Mouse (Mus musculus) forebrain, embryonic 11.5 days (tissue): ENCODE measurements around the gene Etv6. TPM values are rescaled to one million over a fixed set of nuclear protein-coding genes. Genes with fewer than 3 reads are reported as not detected.

Source experiments
- ATAC-seq: fragments of 200-750 bp; cut with Nextera tagmentation; replicated peaks from 2 replicates; pipeline ENCODE4 v1.8.0; 2017; ENCODE audit warnings: moderate TSS enrichment; ENCODE audit not compliant: low FRiP score
- DNase-seq: peaks from one replicate; pipeline ENCODE4 v3.0.0-alpha.2; 2017; ENCODE audit warnings: low spot score
- H3K27ac ChIP-seq: fragments of 300-500 bp; sonication (generic); 2 replicates; pipeline ENCODE4 v1.5.1; 2014; ENCODE audit warnings: low read depth, low read length
- H3K27me3 ChIP-seq: fragments of 300-500 bp; sonication (generic); 2 replicates; pipeline ENCODE4 v1.6.1; 2014; ENCODE audit warnings: mild to moderate bottlenecking, low read length, mixed read lengths; ENCODE audit not compliant: control insufficient read depth, insufficient read depth
- H3K36me3 ChIP-seq: fragments of 300-500 bp; sonication (generic); 2 replicates; pipeline ENCODE4 v1.6.1; 2014; ENCODE audit warnings: mild to moderate bottlenecking, low read length, moderate library complexity, mixed read lengths; ENCODE audit not compliant: control insufficient read depth, insufficient read depth
- H3K4me1 ChIP-seq: fragments of 300-500 bp; sonication (generic); replicated peaks from 2 replicates; pipeline ENCODE4 v1.6.1; 2014; ENCODE audit warnings: low read length, mixed read lengths; ENCODE audit not compliant: control insufficient read depth, insufficient read depth
- H3K4me2 ChIP-seq: fragments of 300-500 bp; sonication (generic); 2 replicates; pipeline ENCODE4 v1.6.1; 2014; ENCODE audit warnings: low read depth, mild to moderate bottlenecking, low read length, moderate library complexity, mixed read lengths; ENCODE audit not compliant: severe bottlenecking
- H3K4me3 ChIP-seq: fragments of 300-500 bp; sonication (generic); 2 replicates; pipeline ENCODE4 v1.5.1; 2014; ENCODE audit warnings: low read depth, low read length
- H3K9ac ChIP-seq: fragments of 300-500 bp; sonication (generic); 2 replicates; pipeline ENCODE4 v1.6.1; 2014; ENCODE audit warnings: low read length
- H3K9me3 ChIP-seq: fragments of 300-500 bp; sonication (generic); 2 replicates; pipeline ENCODE4 v1.6.1; 2016; ENCODE audit warnings: low read length, mixed read lengths; ENCODE audit not compliant: control insufficient read depth
- WGBS: fragments of 180-500 bp; shearing (Covaris S2); extraction: QIAGEN DNeasy Blood & Tissue Kit; methylation state at CpG from one replicate; pipeline ENCODE4 v1.1.7; 2014; 5-methylcytosine and 5-hydroxymethylcytosine counted together
- polyA plus RNA-seq: library from polyadenylated mRNA; unstranded; fragments of >200 nt; fragmentation: Nextera tagmentation; extraction: Ambion mirVana; gene quantifications from 2 replicates; pipeline ENCODE4 v1.2.1, GENCODE M21; 2014

Gene Etv6
- polyA plus RNA-seq, 1 experiment from 2014 or later: 20.9 TPM

DNA sequence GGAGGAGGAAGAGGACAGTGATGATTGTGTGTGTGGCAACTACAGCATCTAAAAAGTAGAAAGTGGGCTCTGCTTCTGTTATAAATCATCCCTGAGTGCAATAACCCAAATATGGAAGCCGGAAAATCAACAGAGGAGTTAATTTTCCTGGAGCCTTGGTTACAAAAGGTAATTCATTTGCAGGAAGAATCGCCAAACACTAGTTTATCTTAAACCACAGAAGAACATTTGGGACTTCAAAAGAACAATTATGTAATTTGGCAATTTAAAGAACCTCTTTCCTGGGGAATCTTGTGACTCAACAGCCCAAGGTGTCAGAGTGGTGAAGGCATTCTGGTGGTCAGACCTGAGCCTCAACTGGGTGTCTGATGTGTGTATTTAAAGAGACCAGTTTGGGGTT, 122.7 kb downstream of the Etv6 start:
- no peaks in the 10 kb centered on the region for H3K27me3 ChIP-seq
- no peak overlapping the region for H3K27ac ChIP-seq
- peaks cover 4% of the 10 kb centered on the region; the same call in 1 of the 2 replicates for H3K4me1 ChIP-seq
- ATAC-seq (no peak), DNase-seq (no peak)
- H3K4me3 ChIP-seq: no peak overlapping the region
- H3K4me2 ChIP-seq: no peak overlapping the region
- WGBS: 89% methylated on average over 2 of the region's 2 CpGs
- H3K9ac ChIP-seq: no peak overlapping the region
- H3K36me3 ChIP-seq: no peaks in the 10 kb centered on the region
- no peaks in the 10 kb centered on the region for H3K9me3 ChIP-seq

- H3K4me1 ChIP-seq: peaks cover 4% of the 10 kb centered on the region; the same call in 1 of the 2 replicates
- 86% methylated on average over 4 of the region's 4 CpGs for WGBS
- no peak overlapping the region for H3K9ac ChIP-seq
- no peaks in the 10 kb centered on the region for H3K36me3 ChIP-seq
- no peak overlapping the region for H3K4me3 ChIP-seq
- ATAC-seq: no peak
- no peaks in the 10 kb centered on the region for H3K27me3 ChIP-seq
- H3K9me3 ChIP-seq: no peaks in the 10 kb centered on the region
- H3K27ac ChIP-seq: no peak overlapping the region
- no peak overlapping the region for H3K4me2 ChIP-seq
- DNase-seq: no peak
Measured at GRCm38 (mm10) chr6:134159672-134160071, 124.2 kb downstream of the Etv6 start.

DNA sequence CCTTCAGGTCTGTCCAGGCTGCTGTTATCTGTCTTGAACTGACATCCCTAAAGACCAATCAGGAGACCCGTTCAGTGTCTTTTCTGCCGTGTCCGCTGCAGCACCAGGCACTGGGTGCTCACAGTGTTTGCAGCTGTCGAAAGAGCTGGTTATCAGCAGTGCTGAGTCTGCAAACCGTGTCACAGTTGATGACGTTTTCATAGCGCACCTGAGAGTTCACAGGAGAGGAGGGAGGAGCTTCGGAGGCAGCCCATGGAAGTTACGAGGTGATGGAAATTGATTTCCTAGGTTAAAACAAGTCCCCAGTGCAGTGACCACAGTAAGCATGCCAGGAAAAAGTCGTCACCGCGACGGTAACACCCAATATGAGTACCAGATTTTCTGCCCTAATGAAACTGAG, 125.5 kb downstream of the Etv6 start:
- Histone ChIP-seq H3K4me3 (no peak overlapping the region), H3K4me2 (no peak overlapping the region), H3K9ac (no peak overlapping the region), H3K4me1 (peaks cover 4% of the 10 kb centered on the region; the same call in 1 of the 2 replicates), H3K36me3 (no peaks in the 10 kb centered on the region), H3K9me3 (no peaks in the 10 kb centered on the region), H3K27me3 (no peaks in the 10 kb centered on the region), H3K27ac (no peak overlapping the region)
- DNase-seq (no peak), ATAC-seq (no peak)
- 90% methylated on average over 13 of the region's 13 CpGs for WGBS

DNA sequence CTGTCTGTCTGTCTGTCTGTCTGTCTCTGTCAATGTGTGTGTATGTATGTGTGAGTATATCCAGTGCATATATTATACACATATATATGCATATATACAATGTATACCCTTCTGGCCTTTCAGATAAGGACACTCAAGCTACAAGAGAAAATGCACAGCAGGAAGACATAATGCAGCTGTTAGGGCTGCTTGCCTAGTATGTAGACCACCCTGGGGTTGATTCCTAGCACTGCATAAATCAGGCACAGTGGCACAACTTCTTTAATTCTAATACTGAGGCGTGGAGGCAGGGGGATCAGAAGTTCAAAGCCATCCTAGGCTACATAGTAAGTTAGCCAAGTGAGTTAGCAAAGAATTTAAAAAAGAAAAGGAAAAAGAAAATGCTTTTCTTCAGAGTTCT, 127.8 kb downstream of the Etv6 start:
- no peaks in the 10 kb centered on the region for H3K27me3 ChIP-seq
- H3K36me3 ChIP-seq: no peaks in the 10 kb centered on the region
- ATAC-seq (no peak), DNase-seq (no peak)
- 91% methylated on average over 1 of the region's 1 CpGs for WGBS
- H3K4me1 ChIP-seq: no peaks in the 10 kb centered on the region
- H3K27ac ChIP-seq: no peak overlapping the region
- no peaks in the 10 kb centered on the region for H3K9me3 ChIP-seq
- H3K4me2 ChIP-seq: no peak overlapping the region
- no peak overlapping the region for H3K9ac ChIP-seq
- no peak overlapping the region for H3K4me3 ChIP-seq

DNA sequence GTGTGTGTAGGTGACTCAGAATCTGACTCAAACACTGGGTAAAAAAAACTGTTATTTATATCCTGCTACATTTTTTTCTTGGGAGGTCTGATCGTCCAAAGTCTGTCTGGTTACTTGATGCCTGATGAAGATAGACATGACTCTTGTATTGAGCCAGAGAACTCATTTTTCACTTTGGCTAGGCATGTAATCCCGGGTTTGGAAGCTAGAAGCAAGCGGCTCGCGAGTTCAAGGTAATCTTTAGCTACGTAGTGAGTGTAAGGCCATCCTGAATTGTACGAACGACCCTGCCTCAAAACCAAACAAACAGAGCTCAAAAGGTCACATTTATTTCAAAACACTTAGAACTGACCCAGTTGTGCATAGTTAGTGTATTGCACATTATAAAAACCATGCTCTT, 128.9 kb downstream of the Etv6 start:
- H3K9ac ChIP-seq: no peak overlapping the region
- no peak overlapping the region for H3K4me2 ChIP-seq
- no peaks in the 10 kb centered on the region for H3K9me3 ChIP-seq
- H3K4me3 ChIP-seq: no peak overlapping the region
- WGBS: 87% methylated on average over 8 of the region's 8 CpGs
- no peak overlapping the region for H3K27ac ChIP-seq
- no peaks in the 10 kb centered on the region for H3K36me3 ChIP-seq
- no peak for DNase-seq
- H3K4me1 ChIP-seq: no peaks in the 10 kb centered on the region
- no peak for ATAC-seq
- H3K27me3 ChIP-seq: no peaks in the 10 kb centered on the region

GRCm38 (mm10) chr6:134165012-134165411, 129.5 kb downstream of the Etv6 start:
- no peak overlapping the region for H3K9ac ChIP-seq
- H3K27me3 ChIP-seq: no peaks in the 10 kb centered on the region
- no peak overlapping the region for H3K4me2 ChIP-seq
- 76% methylated on average over 8 of the region's 8 CpGs for WGBS
- no peak overlapping the region for H3K4me3 ChIP-seq
- DNase-seq (no peak), ATAC-seq (no peak)
- no peak overlapping the region for H3K27ac ChIP-seq
- H3K4me1 ChIP-seq: no peaks in the 10 kb centered on the region
- H3K9me3 ChIP-seq: no peaks in the 10 kb centered on the region
- no peaks in the 10 kb centered on the region for H3K36me3 ChIP-seq

- ATAC-seq: no peak
- H3K9ac ChIP-seq: no peak overlapping the region
- H3K27ac ChIP-seq: no peak overlapping the region
- no peaks in the 10 kb centered on the region for H3K36me3 ChIP-seq
- no peaks in the 10 kb centered on the region for H3K9me3 ChIP-seq
- H3K4me1 ChIP-seq: no peaks in the 10 kb centered on the region
- H3K4me3 ChIP-seq: no peak overlapping the region
- WGBS: 76% methylated on average over 5 of the region's 5 CpGs
- H3K4me2 ChIP-seq: no peak overlapping the region
- no peak for DNase-seq
- no peaks in the 10 kb centered on the region for H3K27me3 ChIP-seq
Measured at GRCm38 (mm10) chr6:134167963-134168362, 132.5 kb downstream of the Etv6 start.

- Histone ChIP-seq H3K27me3 (no peaks in the 10 kb centered on the region), H3K9ac (no peak overlapping the region), H3K36me3 (no peaks in the 10 kb centered on the region), H3K4me2 (no peak overlapping the region), H3K27ac (no peak overlapping the region), H3K9me3 (no peaks in the 10 kb centered on the region), H3K4me3 (no peak overlapping the region), H3K4me1 (no peaks in the 10 kb centered on the region)
- ATAC-seq: no peak
- WGBS: 92% methylated on average over 11 of the region's 11 CpGs
- no peak for DNase-seq
Measured at GRCm38 (mm10) chr6:134168799-134169198, 133.3 kb downstream of the Etv6 start.

DNA sequence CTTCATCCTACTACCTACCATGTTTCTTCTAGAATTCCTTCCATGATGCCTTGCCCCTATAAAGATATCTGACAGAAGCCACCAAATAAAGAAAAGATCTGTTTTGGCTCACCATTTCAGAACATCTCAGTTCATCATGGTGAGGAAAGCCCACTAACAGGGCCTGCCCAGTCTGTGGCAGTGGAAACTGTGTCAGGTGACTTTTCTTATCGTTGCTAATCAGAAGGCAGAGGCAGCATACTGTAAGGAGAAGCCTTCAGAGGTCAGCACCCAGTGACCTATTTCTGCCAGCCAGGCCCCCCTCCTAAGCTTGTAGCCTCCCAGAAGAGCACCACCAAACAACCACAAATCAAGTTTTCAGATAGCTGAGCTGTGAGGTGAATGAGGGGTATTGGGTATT, 135.7 kb downstream of the Etv6 start:
- Histone ChIP-seq H3K9ac (no peak overlapping the region), H3K4me2 (no peak overlapping the region), H3K27me3 (no peaks in the 10 kb centered on the region), H3K9me3 (no peaks in the 10 kb centered on the region), H3K4me3 (no peak overlapping the region), H3K27ac (no peak overlapping the region), H3K4me1 (no peaks in the 10 kb centered on the region), H3K36me3 (no peaks in the 10 kb centered on the region)
- 81% methylated on average over 1 of the region's 1 CpGs for WGBS
- DNase-seq: no peak
- no peak for ATAC-seq
